13 mouse cellular contexts compared by ENCODE assay signal in genomic region chr6:88938664-88939055, GRCm38 (mm10). TPM values are rescaled to one million over a fixed set of nuclear protein-coding genes. Genes with fewer than 3 reads are reported as not detected.
DNase-seq lines count a peak whose midpoint lies in the region; ATAC-seq and TF ChIP-seq lines count a peak whose summit lies in the region.
"Had no signal": no experiment of that assay in that cellular context is flagged by ENCODE, and none has a peak within 500 bp of the region (broad histone marks: within the 10 kb centered on the region; RNA-seq: fewer than 3 reads in every experiment).

No protein-coding gene starts in this region.

- H3K9ac ChIP-seq in forebrain, embryonic 16.5 days (replicated peaks; ENCODE audit: low read depth, low read length): no peak overlapping the region
- no peak overlapping the region for H3K9ac ChIP-seq in midbrain, embryonic 16.5 days (ENCODE audit: low read depth, low read length)

- H3K4me2 ChIP-seq in forebrain, embryonic 16.5 days (ENCODE audit: low read length): no peak overlapping the region
- no peak overlapping the region for H3K4me2 ChIP-seq in midbrain, embryonic 16.5 days (ENCODE audit: low read length)
- H3K4me2 ChIP-seq: limb, embryonic 13.5 days had no signal

- no peak for ATAC-seq in forebrain, embryonic 16.5 days
- no peak for ATAC-seq in midbrain, embryonic 16.5 days
- ATAC-seq in monocyte, adult 5-6 weeks (replicated peaks; ENCODE audit: insufficient number of reproducible peaks, low FRiP score, low TSS enrichment, poor library complexity, severe bottlenecking): no peak
- ATAC-seq: lung, postnatal 0 days had no signal

- no peaks in the 10 kb centered on the region for H3K9me3 ChIP-seq in forebrain, embryonic 16.5 days (ENCODE audit: control insufficient read depth, low read length)
- no peaks in the 10 kb centered on the region for H3K9me3 ChIP-seq in midbrain, embryonic 16.5 days (replicated peaks; ENCODE audit: control insufficient read depth, low read length, poor library complexity, severe bottlenecking)
- H3K9me3 ChIP-seq: limb, embryonic 13.5 days had no signal

- no peak for DNase-seq in left cerebral cortex, adult 2 months (ENCODE audit: extremely low spot score in 1 of 2, low spot score in 2 of 2)
- no peak for DNase-seq in left cerebral cortex, adult 18-20 months (ENCODE audit: low spot score in 2 of 2)
- no peak for DNase-seq in cerebellum, adult 11 months
- DNase-seq in frontal cortex, adult 2 months (ENCODE audit: extremely low spot score in 1 of 2, low spot score in 1 of 2): no peak
- DNase-seq: cerebellum, adult 8-10 months; gastrocnemius, postnatal 10 days; kidney, adult 11 months had no signal

- intact Hi-C loops in left cerebral cortex, adult 2 months (cut with DNase I): loop anchor here (1.0 to 5.0 kb wide), 4 partner anchors 22 to 424 kb away; partner anchors contain the start of gene Plxna1

- TF ChIP-seq CTCF in left cerebral cortex, adult 2 months (IDR thresholded peaks at IDR 0.05): no peak
- TF ChIP-seq CTCF in embryonic fibroblast, embryonic 13.5 days (IDR thresholded peaks at IDR 0.05; ENCODE audit: borderline replicate concordance, insufficient read depth, low read length): no peak

- TF ChIP-seq POLR2A in embryonic fibroblast, embryonic 13.5 days (IDR thresholded peaks at IDR 0.05; ENCODE audit: low read depth, low read length): no peak

- WGBS in forebrain, embryonic 16.5 days: 61% methylated on average over 5 of the region's 5 CpGs
- 37% methylated on average over 5 of the region's 5 CpGs for WGBS in midbrain, embryonic 16.5 days

- peaks cover 9% of the 10 kb centered on the region for H3K27me3 ChIP-seq in forebrain, embryonic 16.5 days (replicated peaks; ENCODE audit: control insufficient read depth, insufficient read depth, low read length)
- H3K27me3 ChIP-seq in midbrain, embryonic 16.5 days (ENCODE audit: control insufficient read depth, insufficient read depth, low read depth, low read length): no peaks in the 10 kb centered on the region
- H3K27me3 ChIP-seq: limb, embryonic 13.5 days had no signal

- H3K36me3 ChIP-seq in forebrain, embryonic 16.5 days (ENCODE audit: control insufficient read depth, insufficient read depth): no peaks in the 10 kb centered on the region
- H3K36me3 ChIP-seq in midbrain, embryonic 16.5 days (ENCODE audit: control insufficient read depth, insufficient read depth, low read length): no peaks in the 10 kb centered on the region
- H3K36me3 ChIP-seq: limb, embryonic 13.5 days had no signal

- peak overlapping the region; percentile 88 for H3K27ac ChIP-seq in left cerebral cortex, adult 2 months
- H3K27ac ChIP-seq in embryonic fibroblast, embryonic 13.5 days (ENCODE audit: insufficient read depth, low read length): peak overlapping the region; percentile 84
- peak overlapping the region; percentile 56 for H3K27ac ChIP-seq in forebrain, embryonic 16.5 days (ENCODE audit: low read length)
- H3K27ac ChIP-seq in midbrain, embryonic 16.5 days (ENCODE audit: low read length): peak overlapping the region; percentile 73

- H3K4me1 ChIP-seq in embryonic fibroblast, embryonic 13.5 days (ENCODE audit: control insufficient read depth, insufficient read depth, low read length): peaks cover 30% of the 10 kb centered on the region
- peaks cover 63% of the 10 kb centered on the region for H3K4me1 ChIP-seq in forebrain, embryonic 16.5 days (replicated peaks; ENCODE audit: control insufficient read depth, insufficient read depth, low read length)
- H3K4me1 ChIP-seq in midbrain, embryonic 16.5 days (ENCODE audit: control insufficient read depth, insufficient read depth, low read length): peaks cover 74% of the 10 kb centered on the region

- no peak overlapping the region for H3K4me3 ChIP-seq in left cerebral cortex, adult 2 months
- no peak overlapping the region for H3K4me3 ChIP-seq in embryonic fibroblast, embryonic 13.5 days (ENCODE audit: insufficient read depth, low read length)
- no peak overlapping the region for H3K4me3 ChIP-seq in forebrain, embryonic 16.5 days (replicated peaks; ENCODE audit: low read length)
- H3K4me3 ChIP-seq in midbrain, embryonic 16.5 days (ENCODE audit: low read depth, low read length): no peak overlapping the region
- H3K4me3 ChIP-seq: limb, embryonic 13.5 days had no signal

RNA-seq across cellular contexts. Expression of gene Tpra1, which starts 36.6 kb away (rescaled TPM):
- total RNA-seq in left cerebral cortex, adult 2 months (2021): 10 to 100 TPM; 50.8 to 53.6 TPM
- 10 to 100 TPM; 45.5 to 47.2 TPM for total RNA-seq in left cerebral cortex, adult 18-20 months (2021)
- polyA plus RNA-seq in embryonic fibroblast, embryonic 13.5 days (2011; ENCODE audit: insufficient read length, low read depth, missing spikeins): 29.2 and 31.0 TPM in 2 replicates
- polyA plus RNA-seq in forebrain, embryonic 16.5 days (2015; fragmentation: Nextera tagmentation; extraction: Ambion mirVana): 56.9 and 70.0 TPM in 2 replicates
- 88.4 and 99.6 TPM in 2 replicates for polyA plus RNA-seq in midbrain, embryonic 16.5 days (2015; fragmentation: Nextera tagmentation; extraction: Ambion mirVana)
- 24.4 to 70.1 TPM (median 35.2 TPM) in 3 replicates for total RNA-seq in monocyte, adult 5-6 weeks (2017)
- polyA plus RNA-seq in frontal cortex, adult 2 months (2012; rRNA removed): 92.8 and 93.3 TPM in 2 replicates

RNA-seq across cellular contexts. Expression of gene Mcm2, which starts 40.1 kb away (rescaled TPM):
- total RNA-seq in left cerebral cortex, adult 2 months (2021): 1 to 10 TPM; 2.1 to 4.5 TPM
- total RNA-seq in left cerebral cortex, adult 18-20 months (2021): 1 to 10 TPM; 3.7 to 6.8 TPM
- 31.6 and 42.3 TPM in 2 replicates for polyA plus RNA-seq in embryonic fibroblast, embryonic 13.5 days (2011; ENCODE audit: insufficient read length, low read depth, missing spikeins)
- polyA plus RNA-seq in forebrain, embryonic 16.5 days (2015; fragmentation: Nextera tagmentation; extraction: Ambion mirVana): 60.2 and 64.6 TPM in 2 replicates
- 16.2 and 20.7 TPM in 2 replicates for polyA plus RNA-seq in midbrain, embryonic 16.5 days (2015; fragmentation: Nextera tagmentation; extraction: Ambion mirVana)
- total RNA-seq in monocyte, adult 5-6 weeks (2017): 10.9 to 27.9 TPM (median 20.2 TPM) in 3 replicates
- 4.2 and 4.4 TPM in 2 replicates for polyA plus RNA-seq in frontal cortex, adult 2 months (2012; rRNA removed)
